Mouse (Mus musculus) heart, adult 2 months (tissue): ENCODE results near the gene Fndc3b. TPM values are rescaled to one million over a fixed set of nuclear protein-coding genes. Genes with fewer than 3 reads are reported as not detected.

Experiments used
- DNase-seq, 2 experiments: peaks; one replicate each; pipeline ENCODE4 v3.0.0; 2021
- H3K27ac ChIP-seq: fragments of 200-600 bp; 2 replicates; pipeline ENCODE4 v1.8.1; 2022
- H3K27me3 ChIP-seq: fragments of 200-500 bp; 2 replicates; pipeline ENCODE4 v1.6.1; 2012; ENCODE audit warnings: mild to moderate bottlenecking, low read length, inconsistent platforms, mixed read lengths; ENCODE audit not compliant: control insufficient read depth, insufficient read depth
- H3K36me3 ChIP-seq: fragments of 200-500 bp; 2 replicates; pipeline ENCODE4 v1.6.1; 2012; ENCODE audit warnings: low read length, inconsistent platforms; ENCODE audit not compliant: control insufficient read depth, insufficient read depth
- H3K4me1 ChIP-seq: fragments of 200-500 bp; 2 replicates; pipeline ENCODE4 v1.6.1; 2011; ENCODE audit warnings: low read length; ENCODE audit not compliant: control insufficient read depth, insufficient read depth
- H3K4me3 ChIP-seq: fragments of 200-600 bp; 2 replicates; pipeline ENCODE4 v1.8.1; 2022
- H3K79me2 ChIP-seq: fragments of 200-500 bp; replicated peaks from 2 replicates; pipeline ENCODE4 v1.6.1; 2012; ENCODE audit warnings: mild to moderate bottlenecking, inconsistent platforms, low read length, moderate library complexity, mixed read lengths; ENCODE audit not compliant: control insufficient read depth, insufficient read depth
- H3K9ac ChIP-seq: fragments of 200-500 bp; 2 replicates; pipeline ENCODE4 v1.6.1; 2012; ENCODE audit warnings: low read depth, mild to moderate bottlenecking, control low read depth, inconsistent platforms, low read length, mixed read lengths
- CTCF ChIP-seq: fragments of 200-600 bp; IDR thresholded peaks from 2 replicates; pipeline ENCODE4 v1.8.1; 2022; ENCODE audit warnings: antibody characterized with exemption, mild to moderate bottlenecking, moderate library complexity
- EP300 ChIP-seq: fragments of 200-500 bp; IDR thresholded peaks from 2 replicates; pipeline ENCODE4 v1.6.1; 2011; ENCODE audit warnings: low read depth, low read length, control low read depth; ENCODE audit not compliant: insufficient read depth
- POLR2A ChIP-seq: fragments of 200-500 bp; IDR thresholded peaks from 2 replicates; pipeline ENCODE4 v1.6.1; 2011; ENCODE audit warnings: mild to moderate bottlenecking, low read depth, low read length, control low read depth; ENCODE audit not compliant: insufficient read depth
- WGBS: fragments of 180-500 bp; shearing (Covaris S2); methylation state at CpG from one replicate; pipeline ENCODE4 v1.1.7; 2018; 5-methylcytosine and 5-hydroxymethylcytosine counted together
- intact Hi-C: fragments of 180-260 bp; cut with DNase I; formaldehyde crosslinking; loops from one replicate; pipeline ENCODE4 v1.15.1; 2025
- polyA plus RNA-seq: library from polyadenylated mRNA; depleted of rRNA; stranded (reverse); fragments of >200 nt; gene quantifications from 2 replicates; pipeline ENCODE4 v1.2.3, GENCODE M21; 2012
- total RNA-seq, 2 experiments: library from RNA; stranded (reverse); gene quantifications; 2 replicates each; pipeline ENCODE4 v1.2.3; 2021

The Fndc3b gene
- total and polyA plus RNA-seq, 3 experiments = 15.3 to 57.4 (median 52.1) TPM

DNA sequence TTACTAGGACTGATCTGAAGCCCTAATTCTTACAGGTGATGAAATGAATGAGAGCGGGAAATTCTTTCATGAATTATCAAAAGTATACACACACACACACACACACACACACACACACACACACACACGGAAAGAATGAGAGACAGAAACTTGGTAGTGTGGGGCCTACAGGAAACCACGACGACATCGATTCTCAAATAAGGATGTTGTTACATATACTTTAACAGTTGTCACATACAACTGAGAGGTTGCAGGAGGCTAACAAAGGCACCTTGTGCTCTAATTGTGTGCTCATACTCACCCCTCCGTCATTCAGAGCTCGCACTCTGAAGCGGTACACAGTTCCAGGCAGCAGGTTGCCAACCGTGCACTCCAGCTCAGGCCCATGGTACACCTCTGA is 252.7 kb downstream of the Fndc3b start:
- no peaks in the 10 kb centered on the region for H3K79me2 ChIP-seq
- no peak overlapping the region for H3K27ac ChIP-seq
- no peak overlapping the region for H3K4me3 ChIP-seq
- intact Hi-C loops = no loop called here
- TF ChIP-seq EP300 (no peak), CTCF (no peak), POLR2A (no peak)
- DNase-seq = no peak
- peaks cover 2% of the 10 kb centered on the region for H3K4me1 ChIP-seq
- no peaks in the 10 kb centered on the region for H3K27me3 ChIP-seq
- WGBS = 79% methylated on average over 9 of the region's 9 CpGs
- no peak overlapping the region for H3K9ac ChIP-seq
- H3K36me3 ChIP-seq = no peaks in the 10 kb centered on the region; the same call in 1 of the 2 replicates

DNA sequence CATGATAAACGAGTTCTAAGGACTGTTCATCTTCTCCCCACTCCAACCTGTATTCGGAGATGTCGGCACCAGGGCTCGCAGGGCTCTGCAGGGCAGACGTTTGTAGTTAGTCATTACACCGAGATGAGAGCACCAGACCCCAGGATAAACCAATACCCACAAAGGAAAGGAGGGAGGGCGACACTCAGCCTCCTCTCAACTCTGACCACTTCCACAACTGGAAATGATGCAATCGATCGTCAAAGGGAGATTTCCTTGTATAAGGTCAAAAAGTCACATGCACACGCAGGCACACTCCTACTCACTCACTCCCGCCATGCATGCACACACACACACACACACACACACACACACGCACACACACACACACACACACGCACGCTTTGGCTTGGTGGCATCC is 254.6 kb downstream of the Fndc3b start:
- no peak overlapping the region for H3K27ac ChIP-seq
- no peak overlapping the region for H3K9ac ChIP-seq
- H3K4me3 ChIP-seq = no peak overlapping the region
- H3K36me3 ChIP-seq = no peaks in the 10 kb centered on the region
- no peaks in the 10 kb centered on the region for H3K27me3 ChIP-seq
- H3K4me1 ChIP-seq = peaks cover 2% of the 10 kb centered on the region; the same call in 1 of the 2 replicates
- no peak for DNase-seq
- intact Hi-C loops = no loop called here
- 79% methylated on average over 14 of the region's 14 CpGs for WGBS
- TF ChIP-seq POLR2A = no peak
- no peaks in the 10 kb centered on the region for H3K79me2 ChIP-seq

DNA sequence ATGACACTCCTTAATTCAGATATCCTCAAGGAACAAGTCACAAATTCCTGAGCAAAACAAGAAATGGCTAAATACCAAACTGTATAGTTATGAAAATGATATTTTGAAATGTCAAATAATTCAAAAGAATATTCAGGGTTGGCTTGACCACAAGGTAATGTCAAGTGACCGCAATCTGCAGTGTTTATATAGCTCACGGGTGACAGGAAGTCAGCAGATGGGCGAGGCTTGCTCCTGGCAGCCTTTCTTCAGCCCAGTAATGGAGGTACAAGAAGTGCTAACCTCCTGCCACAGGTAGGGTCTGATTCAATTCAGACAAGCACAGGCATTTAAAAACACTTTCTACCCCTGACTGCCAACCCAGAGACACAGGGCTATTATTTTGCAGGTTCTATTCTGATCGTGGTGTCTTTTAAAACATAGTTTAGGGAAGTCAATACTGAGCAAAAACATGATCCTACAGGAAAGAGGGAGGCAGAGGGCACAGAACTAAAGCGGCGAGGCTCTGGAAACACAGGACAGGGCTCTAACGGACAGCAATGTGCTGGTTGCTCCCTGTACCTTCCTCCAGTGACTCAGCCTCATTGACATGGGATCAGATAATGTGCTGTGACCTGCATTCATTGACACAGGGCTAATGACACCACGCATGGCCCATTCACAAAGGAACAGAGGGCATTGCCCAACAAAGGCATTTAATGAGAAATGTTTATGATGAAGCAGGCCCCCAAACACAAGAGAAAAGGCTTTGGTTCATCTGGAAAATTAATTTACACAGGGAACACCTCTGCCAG is 256.5 kb downstream of the Fndc3b start:
- TF ChIP-seq CTCF (no peak), EP300 (no peak), POLR2A (no peak)
- intact Hi-C loops = no loop called here
- DNase-seq = no peak
- H3K4me3 ChIP-seq = no peak overlapping the region
- H3K27me3 ChIP-seq = no peaks in the 10 kb centered on the region
- 74% methylated on average over 8 of the region's 8 CpGs for WGBS
- no peaks in the 10 kb centered on the region for H3K79me2 ChIP-seq
- no peak overlapping the region for H3K27ac ChIP-seq
- H3K4me1 ChIP-seq = peaks cover 2% of the 10 kb centered on the region; the same call in 1 of the 2 replicates
- H3K36me3 ChIP-seq = no peaks in the 10 kb centered on the region
- no peak overlapping the region for H3K9ac ChIP-seq

DNA sequence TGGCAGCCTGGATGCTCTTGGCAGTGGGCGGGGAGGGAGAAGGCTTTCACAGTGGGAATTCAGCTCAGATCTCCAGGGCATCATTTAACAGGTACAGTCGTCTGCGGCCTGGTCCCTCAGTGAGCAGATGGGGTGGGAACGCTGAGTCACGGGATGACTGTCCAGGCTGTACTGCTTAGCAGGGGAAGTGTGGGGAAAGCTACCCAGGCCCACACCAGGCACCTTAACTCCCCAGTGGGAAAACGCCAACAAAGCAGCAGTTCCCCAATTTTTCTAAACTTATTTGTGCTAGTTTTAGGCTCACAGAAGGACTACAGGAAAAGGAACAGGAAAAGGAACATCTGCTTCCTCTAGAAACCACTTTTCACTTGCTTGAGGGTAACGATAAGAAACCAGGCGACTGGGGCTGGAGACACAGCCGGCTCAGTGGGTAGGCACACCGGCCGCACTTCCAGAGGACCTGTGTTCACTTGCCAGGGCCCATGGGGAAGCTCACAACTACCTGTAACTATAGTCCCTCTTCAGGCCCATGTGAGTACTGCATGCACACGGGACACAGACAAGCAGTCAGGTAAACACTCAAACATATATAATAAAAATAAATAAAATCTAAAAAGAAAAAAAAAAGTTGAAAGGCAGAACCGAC is 257.5 kb downstream of the Fndc3b start:
- no peaks in the 10 kb centered on the region for H3K36me3 ChIP-seq
- 64% methylated on average over 13 of the region's 13 CpGs for WGBS
- no peak for DNase-seq
- no peak overlapping the region for H3K9ac ChIP-seq
- TF ChIP-seq EP300 (no peak), CTCF (peak; percentile 55)
- no peak overlapping the region for H3K27ac ChIP-seq
- H3K79me2 ChIP-seq = no peaks in the 10 kb centered on the region
- H3K4me1 ChIP-seq = peaks cover 2% of the 10 kb centered on the region; the same call in 1 of the 2 replicates
- no peak overlapping the region for H3K4me3 ChIP-seq
- intact Hi-C loops = no loop called here
- no peaks in the 10 kb centered on the region for H3K27me3 ChIP-seq

DNA sequence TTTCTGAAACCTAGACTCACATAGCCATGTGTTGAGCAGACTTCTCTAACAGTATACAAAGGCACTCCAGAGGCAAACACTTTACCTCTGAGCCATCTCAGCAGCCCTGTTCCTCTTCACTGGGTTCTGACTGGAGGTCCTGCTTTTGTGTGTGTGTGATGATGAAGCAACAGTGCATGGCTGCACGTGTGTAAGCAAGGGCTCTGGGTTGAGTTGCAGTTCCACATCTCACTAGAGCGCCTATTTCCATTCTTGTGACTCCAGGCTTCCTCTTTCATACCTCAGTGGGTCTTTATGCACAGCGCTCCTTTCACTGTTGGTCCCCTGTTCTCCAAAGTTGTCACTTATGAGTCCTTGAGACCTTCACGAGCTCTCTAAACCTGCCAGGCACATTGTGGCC is 261.7 kb downstream of the Fndc3b start:
- Histone ChIP-seq H3K9ac (no peak overlapping the region), H3K36me3 (no peaks in the 10 kb centered on the region), H3K79me2 (no peaks in the 10 kb centered on the region), H3K4me3 (no peak overlapping the region), H3K27ac (no peak overlapping the region), H3K27me3 (no peaks in the 10 kb centered on the region), H3K4me1 (no peaks in the 10 kb centered on the region)
- WGBS = 87% methylated on average over 4 of the region's 4 CpGs
- TF ChIP-seq POLR2A (no peak), EP300 (no peak)
- no peak for DNase-seq
- intact Hi-C loops = no loop called here

DNA sequence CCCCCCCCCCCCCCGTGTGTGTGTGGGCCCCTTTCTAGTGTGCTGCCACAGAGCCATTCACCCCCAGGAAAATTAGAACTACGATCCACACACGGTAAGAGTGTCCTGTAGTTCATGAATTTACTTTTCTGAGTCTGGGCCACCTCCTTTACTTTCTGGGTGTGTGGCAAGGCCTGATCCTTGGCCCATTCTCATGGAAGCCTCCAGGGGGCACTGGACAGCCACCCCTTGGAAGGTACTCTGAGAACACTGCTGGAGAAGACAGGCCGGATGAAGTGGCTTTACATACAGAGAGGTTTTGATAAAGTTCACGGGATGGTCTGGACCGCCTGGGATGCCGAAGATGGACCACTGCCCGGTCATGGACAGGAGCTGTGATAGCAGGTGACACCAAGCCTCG is 262.7 kb downstream of the Fndc3b start:
- no peak for DNase-seq
- Histone ChIP-seq H3K9ac (no peak overlapping the region), H3K27me3 (no peaks in the 10 kb centered on the region), H3K79me2 (no peaks in the 10 kb centered on the region), H3K27ac (no peak overlapping the region), H3K4me3 (no peak overlapping the region), H3K36me3 (no peaks in the 10 kb centered on the region), H3K4me1 (no peaks in the 10 kb centered on the region)
- intact Hi-C loops = no loop called here
- TF ChIP-seq EP300 (no peak), CTCF (peak; percentile 63)
- WGBS = 85% methylated on average over 9 of the region's 9 CpGs
